Mouse (Mus musculus) cerebellum, postnatal 10 days (tissue): ENCODE data around the gene Calcoco1.
"Not testable (repeated sequence)": the region's sequence is repeated elsewhere in the genome, so short reads cannot be mapped to it uniquely, and the experiment has no call there.

Experiments used
- DNase-seq, 2 experiments: peaks; one replicate each; pipeline ENCODE4 v3.0.0; 2021; ENCODE audit warnings: mixed read lengths in 2 of 2

Gene Calcoco1

DNA sequence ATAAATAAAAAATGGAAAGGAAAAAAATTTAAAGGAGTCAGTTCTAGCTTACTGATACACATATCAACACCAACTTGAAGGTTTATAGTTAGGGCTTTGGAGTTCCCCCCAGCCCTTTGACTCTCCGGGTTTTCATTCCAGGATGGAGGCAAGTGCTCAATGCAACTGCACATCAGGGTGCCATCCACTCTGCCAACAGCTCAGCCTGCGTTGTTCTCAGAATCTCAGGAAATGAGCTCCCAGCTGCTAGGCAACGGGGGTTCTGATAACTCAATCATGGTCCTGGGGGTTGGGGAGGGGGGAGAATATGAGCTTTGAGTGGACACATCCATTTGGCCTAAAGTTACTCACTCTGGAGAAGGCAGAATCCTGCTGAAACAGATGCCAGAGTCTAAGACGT, 36.2 kb downstream of the Calcoco1 start:
- DNase-seq: peak; percentile 67 to 75

DNA sequence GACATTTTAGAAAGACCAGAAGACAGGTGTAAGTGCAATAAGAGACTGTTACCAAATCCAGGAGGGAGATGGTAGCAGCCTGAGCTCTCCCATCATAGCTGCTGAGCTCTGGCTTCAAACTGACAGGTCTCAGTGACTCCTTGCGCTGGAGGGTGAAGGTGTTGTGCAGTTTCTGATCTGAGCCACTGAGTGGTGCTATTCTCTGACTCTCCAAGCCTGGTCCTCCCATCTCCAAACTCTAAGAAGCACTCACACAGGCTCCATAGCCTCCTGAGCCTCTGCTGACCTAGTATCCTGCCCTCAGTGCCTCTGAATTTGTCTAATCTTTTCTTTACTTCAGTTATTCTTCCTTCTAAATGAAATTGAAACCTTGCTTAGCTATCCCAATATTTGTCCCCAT, 38.3 kb downstream of the Calcoco1 start:
- DNase-seq: peak; percentile 52 to 63

DNA sequence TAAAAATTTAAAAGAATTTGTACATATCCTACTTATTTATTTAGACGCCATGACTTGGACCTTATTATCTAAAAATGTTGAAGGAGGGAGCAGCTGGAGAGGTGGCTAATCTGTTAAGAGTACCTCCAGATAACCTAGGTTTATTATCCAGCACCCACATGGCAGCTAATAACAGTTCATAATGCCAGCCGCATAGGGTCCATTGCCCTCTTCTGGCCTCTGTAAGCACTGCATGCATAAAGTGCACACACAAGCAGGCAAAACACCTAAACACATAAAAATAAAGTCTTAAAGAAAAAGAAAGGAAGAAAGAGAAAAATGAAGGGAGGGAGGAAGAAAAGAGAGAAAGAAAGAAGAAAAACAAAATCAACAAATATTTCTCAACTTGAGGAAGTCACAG, 45.6 kb downstream of the Calcoco1 start:
- peak in 1 of 2 experiments; percentile 45 for DNase-seq

DNA sequence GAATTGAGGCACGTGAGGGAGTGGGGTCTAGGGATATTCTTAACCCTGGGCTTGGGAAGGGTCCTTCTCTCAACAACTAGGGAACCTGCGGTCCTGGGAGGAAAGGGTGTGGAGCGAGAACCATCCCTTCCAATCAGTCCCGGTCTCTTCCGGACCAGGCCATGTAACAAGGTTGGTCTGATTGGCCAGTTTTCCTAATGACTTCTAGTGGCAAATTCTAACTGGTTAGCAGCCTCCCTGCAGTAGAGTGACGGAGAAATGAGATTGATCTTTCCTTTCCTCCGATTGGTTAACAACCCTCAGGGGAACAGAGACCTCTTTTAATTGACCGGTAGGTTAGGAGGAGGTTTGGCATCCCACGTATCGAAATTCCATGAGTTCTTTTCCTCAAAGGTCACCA, 48.4 kb downstream of the Calcoco1 start:
- peak; percentile 55 to 56 for DNase-seq

DNA sequence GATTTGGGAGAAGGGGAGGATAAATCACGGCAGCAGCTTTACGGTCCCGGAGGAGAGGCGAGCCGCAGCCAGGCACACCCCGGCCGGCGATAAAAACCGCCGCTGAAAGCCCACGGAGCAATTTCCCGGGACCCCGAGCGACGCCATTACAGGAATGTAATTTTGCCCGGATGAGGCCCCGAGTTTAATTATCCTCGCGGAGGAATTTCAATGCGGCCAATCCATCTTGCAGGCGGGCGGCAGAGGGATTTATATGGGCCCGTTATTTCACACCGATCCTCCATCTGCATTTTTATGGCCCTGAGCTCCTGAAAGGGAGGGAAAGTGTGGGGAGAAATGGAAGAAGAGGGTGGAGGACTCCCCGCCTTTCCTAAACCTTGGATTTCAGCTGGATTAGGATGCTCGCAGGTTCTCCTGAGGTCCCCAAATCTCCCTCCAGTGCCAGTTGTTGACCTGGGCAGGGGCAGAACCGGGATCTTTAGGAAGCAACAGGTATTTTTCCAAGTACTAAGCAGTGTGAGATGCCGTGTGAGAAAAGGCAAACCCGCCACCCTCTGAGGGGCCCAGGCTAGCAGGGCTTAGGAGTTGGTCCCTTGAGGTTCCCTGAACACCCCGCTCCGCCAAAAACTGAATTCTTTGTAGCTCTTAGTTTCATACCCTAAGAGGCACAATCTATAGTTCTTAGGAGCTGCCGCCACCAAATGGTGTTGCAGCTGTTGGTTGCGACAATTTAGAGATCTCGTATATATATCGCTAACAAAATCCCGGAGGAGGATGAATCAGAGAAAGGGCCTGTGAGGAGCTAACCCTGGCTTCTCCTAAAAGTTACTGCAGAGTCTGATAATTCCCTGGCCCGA, 49.5 kb downstream of the Calcoco1 start, which contains the start of gene Atp5g2:
Gene Atp5g2, minus strand, starts transcription at position 138 of the 857 bp plus-strand sequence.
- DNase-seq: peak in 1 of 2 experiments; percentile 35

DNA sequence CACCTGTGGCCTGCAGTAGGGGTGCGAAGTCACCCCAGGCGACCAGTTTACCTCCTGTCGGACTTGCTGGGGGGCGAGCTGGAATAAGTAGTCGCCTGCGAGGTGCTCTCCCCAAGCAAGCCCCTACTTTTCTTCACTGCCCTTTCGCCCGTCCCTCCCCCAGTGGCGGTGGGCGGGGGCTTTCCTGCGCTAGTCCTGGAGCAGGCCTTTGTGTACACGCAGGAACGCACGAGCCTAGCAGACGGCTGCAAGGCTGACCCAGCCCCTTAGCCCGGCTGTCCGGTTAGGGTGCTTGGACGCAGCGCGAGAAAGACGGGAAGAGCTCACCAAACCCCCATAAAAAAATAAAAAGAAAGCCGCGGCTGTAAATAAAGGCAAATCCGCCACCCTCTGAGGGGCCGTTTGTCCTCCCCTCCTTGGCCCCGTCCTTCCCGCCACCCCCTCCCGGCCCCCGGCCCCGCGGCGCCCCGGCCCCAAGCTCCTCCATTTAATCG, 50.2 kb downstream of the Calcoco1 start:
- peak; percentile 92 to 94 for DNase-seq

DNA sequence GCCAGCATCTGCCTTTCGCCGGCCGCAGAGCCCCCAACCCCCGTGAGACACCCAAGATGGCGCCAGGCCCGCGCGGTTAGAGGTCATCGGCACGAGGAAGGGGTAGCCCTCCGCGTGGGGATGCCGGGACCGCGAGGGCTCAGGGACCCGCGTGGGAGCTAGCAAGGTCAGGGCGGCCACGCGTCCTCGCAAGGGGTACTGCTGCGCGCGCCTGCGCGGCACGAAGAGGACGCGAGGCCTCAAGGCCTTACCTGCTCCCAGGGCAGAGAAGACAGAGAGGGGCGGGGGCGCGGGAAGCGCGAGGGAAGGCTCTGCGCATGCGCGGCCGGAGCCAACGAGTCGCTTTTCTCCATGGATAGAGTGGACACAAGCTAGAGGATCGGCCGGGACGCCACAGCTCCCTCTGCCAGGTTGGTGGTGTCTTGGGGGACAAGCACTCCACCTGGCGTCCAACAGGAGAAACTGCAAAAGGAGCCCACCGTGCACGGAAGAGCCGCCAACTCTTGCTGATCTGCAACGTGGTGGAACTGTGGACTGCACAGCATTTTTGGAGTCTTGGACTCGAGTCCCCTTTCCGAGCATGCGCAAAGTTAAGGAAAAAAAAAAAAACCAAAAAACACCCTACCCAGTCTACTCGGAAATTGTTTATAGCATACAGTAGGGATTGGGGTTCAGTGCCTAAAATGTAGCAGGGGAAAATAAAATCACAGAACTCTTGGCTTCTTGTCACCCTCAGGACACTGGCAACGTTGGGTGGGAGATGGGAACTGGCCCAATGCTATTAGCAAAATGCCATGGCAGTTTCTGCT, 51.0 kb downstream of the Calcoco1 start:
- DNase-seq: peak; percentile 100

DNA sequence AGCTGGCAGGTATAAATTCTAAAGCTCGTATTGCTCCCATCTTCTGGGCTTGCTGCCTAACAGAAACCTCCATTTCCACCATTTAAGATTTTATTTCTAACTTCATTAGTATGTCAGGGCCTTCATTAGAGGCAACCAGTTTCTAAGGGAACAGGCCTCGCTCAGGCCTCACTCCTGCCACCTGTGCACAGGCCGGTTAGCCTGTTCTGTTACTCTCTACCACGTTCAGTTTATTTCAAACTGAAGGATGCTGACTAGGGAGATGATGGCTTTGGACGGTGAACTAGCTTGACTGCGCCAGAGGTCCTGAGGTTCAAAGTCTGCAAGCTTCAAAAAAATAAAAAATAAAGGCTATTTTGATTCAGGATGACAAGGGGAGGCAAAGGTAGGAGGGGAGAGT, 51.7 kb downstream of the Calcoco1 start:
- peak; percentile 39 to 62 for DNase-seq

DNA sequence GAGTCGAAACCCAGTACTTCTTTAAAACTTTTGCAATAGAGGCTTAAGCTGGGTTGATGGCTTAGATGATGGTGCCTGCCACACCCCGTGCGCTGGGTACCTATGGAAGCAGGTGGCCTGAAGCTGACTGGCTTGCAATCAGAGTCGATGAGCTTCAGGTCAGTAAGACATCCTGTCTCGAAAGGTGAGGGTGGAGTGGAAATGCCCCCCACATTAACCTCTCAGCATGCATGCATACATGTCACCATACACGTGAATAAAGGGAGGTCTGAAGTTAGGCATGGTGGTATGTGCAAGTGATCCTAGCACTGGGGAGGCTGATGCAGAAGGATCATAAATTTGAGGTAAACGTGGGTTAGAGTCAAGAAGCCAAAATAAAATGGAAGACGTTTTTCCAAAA, 52.4 kb downstream of the Calcoco1 start:
- no peak for DNase-seq

DNA sequence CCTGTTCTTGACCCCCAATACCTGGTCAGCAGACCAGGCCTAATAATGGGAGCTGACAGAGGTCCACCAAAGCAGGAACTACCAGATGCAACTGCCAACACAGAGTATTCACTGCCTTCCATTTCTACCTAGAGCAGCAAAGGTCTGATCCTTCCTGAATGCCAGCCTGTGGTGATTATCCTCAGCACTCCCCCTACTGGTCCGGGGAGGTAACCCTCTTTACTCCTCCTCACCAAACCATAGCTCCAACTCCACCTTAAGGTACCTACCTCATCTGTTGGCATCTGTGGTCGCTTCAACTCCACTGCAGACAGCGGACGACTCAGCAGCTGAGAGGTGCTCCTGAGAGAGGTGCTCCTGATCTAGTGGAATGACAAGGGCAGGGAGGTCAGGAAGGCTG, 56.5 kb downstream of the Calcoco1 start:
- DNase-seq: peak; percentile 84 to 89

DNA sequence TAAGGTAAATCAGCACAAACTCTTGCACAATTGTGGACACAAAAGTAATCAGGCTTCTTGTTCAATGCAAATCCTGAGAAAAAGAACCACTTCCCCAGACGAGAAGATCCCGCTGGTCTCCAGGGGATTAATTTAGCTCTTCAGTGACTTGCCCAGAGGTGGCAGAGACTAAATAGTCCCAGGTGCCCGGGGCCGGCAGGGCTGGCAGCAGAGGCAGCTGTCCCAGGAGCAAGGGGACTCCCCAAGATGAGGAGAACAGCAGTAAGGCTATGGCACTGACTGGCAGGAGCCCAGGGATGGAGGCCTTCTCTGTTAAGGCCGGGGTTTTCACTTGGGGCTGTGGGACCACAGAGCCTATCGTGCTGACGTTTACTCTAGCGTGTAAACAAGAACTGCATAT, 58.2 kb downstream of the Calcoco1 start:
- no peak for DNase-seq

DNA sequence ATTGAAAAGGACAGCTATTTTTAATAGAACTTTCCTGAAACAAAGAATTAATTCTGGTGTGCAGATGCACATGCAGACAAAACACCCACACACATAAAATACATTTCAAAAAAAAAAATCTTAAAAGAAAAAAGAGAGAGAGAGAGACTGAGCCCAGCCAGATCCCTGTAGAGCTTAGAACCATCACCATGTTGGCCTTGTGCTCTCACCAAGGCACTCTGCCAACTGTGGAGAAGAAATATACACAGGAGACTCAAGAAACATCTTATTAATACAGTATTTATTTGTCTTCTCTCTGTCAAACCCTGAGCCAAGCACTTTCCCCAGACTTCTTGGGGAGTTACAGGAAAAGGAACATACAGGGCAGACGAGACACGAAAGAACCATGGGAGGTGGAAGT, 59.4 kb downstream of the Calcoco1 start:
- not testable (repeated sequence) for DNase-seq

DNA sequence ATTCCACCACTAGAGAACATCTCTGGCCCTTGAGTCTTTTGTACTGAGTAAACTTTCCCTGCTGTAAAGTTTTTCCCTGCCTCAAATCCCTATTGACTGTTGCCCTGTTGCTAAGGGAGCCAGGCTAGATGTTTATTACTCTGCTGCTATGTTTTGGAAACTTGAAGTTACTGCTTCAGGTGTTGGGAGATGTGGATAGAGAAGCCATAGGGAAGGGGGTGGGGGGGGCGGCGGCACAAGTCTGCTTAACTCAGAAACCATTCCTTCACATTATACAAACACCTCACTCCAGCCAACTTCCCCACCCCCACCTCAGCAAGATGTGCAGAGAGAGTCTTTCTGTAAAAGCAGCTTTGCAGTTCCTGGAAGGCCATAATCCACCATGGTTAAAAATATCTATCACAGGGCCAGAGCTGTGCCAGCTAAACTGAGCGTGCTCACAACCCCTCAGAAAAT, 64.0 kb downstream of the Calcoco1 start:
- no peak for DNase-seq
